Mouse (Mus musculus) myocyte (in vitro differentiated cells): ENCODE measurements at regions not wholly inside any gene's neighbourhood (a gene's known extent, or its start where the extent isn't known, plus 50 kb on each side); places are given as distances from the start of the nearest gene placed in this dataset.

ENCODE experiments used
- MYOD1 ChIP-seq, 3 experiments: IDR thresholded peaks; one replicate each; pipeline ENCODE4 v1.6.1; 2011; ENCODE audit warnings: control low read depth in 2 of 3, low read depth in 2 of 3, mild to moderate bottlenecking in 2 of 3, moderate library complexity in 1 of 3; ENCODE audit not compliant: insufficient read length in 2 of 3, control insufficient read depth in 1 of 3
- POLR2A ChIP-seq: IDR thresholded peaks from one replicate; pipeline ENCODE4 v1.6.1; 2011; ENCODE audit warnings: low read depth, mild to moderate bottlenecking, control low read depth, moderate library complexity; ENCODE audit not compliant: insufficient read length
- TCF12 ChIP-seq: IDR thresholded peaks from one replicate; pipeline ENCODE4 v1.6.1; 2011; ENCODE audit warnings: mild to moderate bottlenecking, control low read depth; ENCODE audit not compliant: poor library complexity, insufficient read depth, severe bottlenecking
- USF1 ChIP-seq: IDR thresholded peaks from one replicate; pipeline ENCODE4 v1.6.1; 2011; ENCODE audit warnings: low read depth, mild to moderate bottlenecking, control low read depth, moderate library complexity

- TF ChIP-seq USF1 (no peak), POLR2A (no peak), TCF12 (no peak), MYOD1 (IDR thresholded peaks at IDR 0.05; ENCODE audit: control insufficient read depth in 1 of 3, insufficient read length in 2 of 3, low read depth in 2 of 3) (no peak)
These were observed 339.4 kb upstream of the Rarb start for GRCm38 (mm10) chr14:17158324-17158723.
